Mouse (Mus musculus): ENCODE results near the gene Eml6. TPM values are rescaled to one million over a fixed set of nuclear protein-coding genes. Genes with fewer than 3 reads are reported as not detected.
A peak's percentile ranks its signal among the peaks of the same experiment; 100 is the strongest.

Eml6 gene
- polyA plus RNA-seq, 1 experiment from 2014 or later = 3.0 TPM

GRCm38 (mm10) chr11:29694754-29695153 lies 331.1 kb downstream of the Eml6 start:
- Histone ChIP-seq H3K4me2 (replicated peaks) (0 out of 2 replicates have a peak overlapping the region, but pooled peaks have one; percentile 22), H3K36me3 (no peaks in the 10 kb centered on the region), H3K27me3 (no peaks in the 10 kb centered on the region), H3K9ac (replicated peaks) (no peak overlapping the region), H3K4me3 (no peak overlapping the region), H3K9me3 (no peaks in the 10 kb centered on the region), H3K4me1 (peaks cover 14% of the 10 kb centered on the region; the same call in 1 of the 2 replicates), H3K27ac (replicated peaks) (no peak overlapping the region)
- ATAC-seq (ENCODE audit: low FRiP score, low read depth) = no peak

DNA sequence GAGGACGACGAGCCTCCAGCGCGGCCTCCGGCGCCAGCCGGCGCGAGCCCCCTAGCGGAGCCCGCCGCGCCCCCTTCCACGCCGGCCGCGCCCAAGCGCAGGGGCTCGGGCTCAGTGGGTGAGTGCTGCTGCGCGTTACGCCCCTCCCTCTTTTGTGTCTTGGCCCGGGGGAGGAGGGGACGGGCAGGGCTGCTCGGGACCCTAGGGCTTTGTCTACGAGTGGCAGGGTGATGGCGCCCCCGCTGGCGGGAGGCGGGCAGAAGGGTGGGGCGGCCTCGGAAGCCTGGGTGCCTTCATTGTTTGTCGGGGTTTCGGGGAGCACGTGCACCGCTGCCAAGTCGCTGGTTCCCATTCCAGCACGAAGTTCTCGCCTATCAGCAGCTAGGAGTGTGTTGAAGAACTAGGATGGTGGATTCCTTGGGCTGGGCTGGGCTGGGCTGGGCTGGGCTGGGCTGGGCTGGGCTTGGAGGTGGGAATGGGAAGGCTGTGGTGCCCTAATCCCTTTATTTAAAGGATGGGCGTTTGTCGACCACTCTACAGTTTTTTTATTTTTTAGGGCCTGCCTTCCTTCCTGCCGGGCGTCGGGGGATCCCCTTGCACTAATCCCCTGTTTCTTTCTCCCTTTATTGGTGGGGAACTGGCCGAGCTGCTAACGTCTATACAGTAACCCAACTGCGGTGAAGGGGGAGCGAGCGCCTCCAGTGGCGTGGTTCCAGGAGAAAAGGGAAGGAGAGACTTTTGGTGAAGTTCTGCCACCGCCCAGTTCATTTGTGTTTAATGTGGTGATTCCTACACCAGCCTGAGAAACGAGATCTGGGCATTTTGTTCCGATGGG lies 332.0 kb downstream of the Eml6 start:
- Histone ChIP-seq H3K27me3 (no peaks in the 10 kb centered on the region), H3K36me3 (no peaks in the 10 kb centered on the region), H3K4me3 (peak overlapping the region; percentile 99), H3K4me1 (peaks cover 14% of the 10 kb centered on the region; the same call in 1 of the 2 replicates), H3K4me2 (replicated peaks) (peak overlapping the region; percentile 59), H3K27ac (replicated peaks) (peak overlapping the region; percentile 99), H3K9ac (replicated peaks) (peak overlapping the region; percentile 98), H3K9me3 (no peaks in the 10 kb centered on the region)
- under 1% methylated on average over 53 of the region's 53 CpGs for WGBS
- peak; percentile 92 for ATAC-seq (ENCODE audit: low FRiP score, low read depth)

Other genes starting within 250 kb of the Eml6 start
- gene 4931440F15Rik, start 200.4 kb downstream of the Eml6 start, polyA plus RNA-seq (2016; fragmentation: Nextera tagmentation; extraction: Ambion mirVana) = 0.22 and 0.34 TPM in 2 replicates
- gene Sptbn1, start 242.1 kb upstream of the Eml6 start, polyA plus RNA-seq (2016; fragmentation: Nextera tagmentation; extraction: Ambion mirVana) = 105 and 108 TPM in 2 replicates